ENCODE assay signal across 9 mouse cellular contexts in genomic region chr14:32950312-32951301, GRCm38 (mm10). TPM values are rescaled to one million over a fixed set of nuclear protein-coding genes. Genes with fewer than 3 reads are reported as not detected.
DNase-seq lines count a peak whose midpoint lies in the region; ATAC-seq and TF ChIP-seq lines count a peak whose summit lies in the region.
"Had no signal": no experiment of that assay in that cellular context is flagged by ENCODE, and none has a peak within 500 bp of the region (broad histone marks: within the 10 kb centered on the region; RNA-seq: fewer than 3 reads in every experiment).

No protein-coding gene starts in this region.

- no peak overlapping the region for H3K9ac ChIP-seq in hindbrain, embryonic 13.5 days
- H3K9ac ChIP-seq in limb, embryonic 14.5 days (ENCODE audit: low read depth, low read length, severe bottlenecking): no peak overlapping the region

- peaks cover 19% of the 10 kb centered on the region for H3K4me1 ChIP-seq in hindbrain, embryonic 13.5 days (replicated peaks)
- peaks cover 6% of the 10 kb centered on the region for H3K4me1 ChIP-seq in limb, embryonic 14.5 days (ENCODE audit: control insufficient read depth, insufficient read depth, low read length)

- no peaks in the 10 kb centered on the region for H3K9me3 ChIP-seq in hindbrain, embryonic 13.5 days
- no peaks in the 10 kb centered on the region for H3K9me3 ChIP-seq in limb, embryonic 14.5 days (ENCODE audit: control insufficient read depth, low read length)

- 36% methylated on average over 20 of the region's 20 CpGs for WGBS in hindbrain, embryonic 13.5 days
- WGBS in limb, embryonic 14.5 days: 39% methylated on average over 20 of the region's 20 CpGs

- TF ChIP-seq POLR2A in limb, embryonic 14.5 days (IDR thresholded peaks at IDR 0.05; ENCODE audit: borderline replicate concordance, extremely low read depth, insufficient read depth, insufficient read length): no peak

- no peaks in the 10 kb centered on the region for H3K36me3 ChIP-seq in hindbrain, embryonic 13.5 days
- no peaks in the 10 kb centered on the region for H3K36me3 ChIP-seq in limb, embryonic 14.5 days (ENCODE audit: control insufficient read depth, insufficient read depth, low read length)

- peak; percentile 83 for ATAC-seq in hindbrain, embryonic 13.5 days (ENCODE audit: low FRiP score)
- peak; percentile 68; the same call in 1 of the 2 replicates for ATAC-seq in limb, embryonic 14.5 days (ENCODE audit: low FRiP score, low read depth)

- H3K27ac ChIP-seq in hindbrain, embryonic 13.5 days: peak overlapping the region; percentile 60
- H3K27ac ChIP-seq in limb, embryonic 14.5 days (replicated peaks; ENCODE audit: low read depth, low read length): no peak overlapping the region

- H3K27me3 ChIP-seq in hindbrain, embryonic 13.5 days: no peaks in the 10 kb centered on the region
- no peaks in the 10 kb centered on the region for H3K27me3 ChIP-seq in limb, embryonic 14.5 days (ENCODE audit: control insufficient read depth, insufficient read depth, low read length)

- H3K4me3 ChIP-seq in hindbrain, embryonic 13.5 days: no peak overlapping the region
- no peak overlapping the region for H3K4me3 ChIP-seq in limb, embryonic 14.5 days (replicated peaks; ENCODE audit: low read length)

- H3K4me2 ChIP-seq in hindbrain, embryonic 13.5 days: no peak overlapping the region
- H3K4me2 ChIP-seq in limb, embryonic 14.5 days (replicated peaks; ENCODE audit: low read depth, low read length, severe bottlenecking): no peak overlapping the region

- peak; percentile 20 for DNase-seq in right cerebral cortex, postnatal 14 days
- DNase-seq in right cerebral cortex, adult 2 months (ENCODE audit: low spot score in 2 of 2): no peak
- peak; percentile 34 to 63 for DNase-seq in gastrocnemius, adult 8-10 months (ENCODE audit: low spot score in 2 of 2)
- DNase-seq in limb, embryonic 14.5 days (ENCODE audit: low spot score): peak; percentile 52
- peak; percentile 29 for DNase-seq in ovary, postnatal 36 days (ENCODE audit: low spot score)
- DNase-seq in layer of hippocampus, adult 9-11 months: no peak
- no peak for DNase-seq in thymus, postnatal 14 days

RNA-seq across cellular contexts. Expression of gene Lrrc18, which starts 40.6 kb away (rescaled TPM):
- under 1 TPM in 1 of 4 experiments, not detected in 3; 0.31 TPM for total RNA-seq in gastrocnemius, adult 8-10 months (2022)
- polyA plus RNA-seq in hindbrain, embryonic 13.5 days (2015; fragmentation: Nextera tagmentation; extraction: Ambion mirVana): 0.09 and 0.52 TPM in 2 replicates
- 0.57 and 0.69 TPM in 2 replicates for polyA plus RNA-seq in limb, embryonic 14.5 days (2012; rRNA removed)
- polyA plus RNA-seq in limb, embryonic 14.5 days (2014; fragmentation: Nextera tagmentation; extraction: Ambion mirVana): 0.50 and 0.56 TPM in 2 replicates
- total RNA-seq: MEL had no signal

Comparison
In these comparisons a context has a peak if more than half of its experiments do, and no peak if none do; other contexts are left out.
1. DNase-seq: peak in right cerebral cortex, postnatal 14 days (single experiment), gastrocnemius, adult 8-10 months (2 of 2), limb, embryonic 14.5 days (single experiment) and ovary, postnatal 36 days (single experiment); none in right cerebral cortex, adult 2 months (0 of 2), layer of hippocampus, adult 9-11 months (single experiment) and thymus, postnatal 14 days (single experiment).